In the genomic region with DNA sequence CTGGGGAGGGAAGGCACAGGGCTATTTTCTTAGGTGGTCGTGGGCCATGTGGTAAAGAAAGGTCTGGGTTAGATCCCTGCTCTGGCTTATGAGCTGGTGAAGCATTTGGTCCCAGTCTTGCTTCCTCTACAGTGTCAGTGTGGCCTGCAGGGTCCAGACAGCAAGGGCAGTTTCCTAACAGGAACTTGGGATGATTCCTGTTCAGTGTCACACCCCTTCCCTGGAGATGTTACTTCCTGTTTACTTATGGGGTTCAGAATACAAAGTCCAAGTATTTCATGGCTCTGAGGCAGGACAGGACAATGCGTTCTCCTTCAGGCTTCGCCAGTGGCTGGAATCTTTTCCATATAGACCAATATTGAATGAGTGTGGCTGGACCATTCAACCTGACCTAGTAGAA, we compare ENCODE assay signal across 14 mouse cellular contexts.
A peak's percentile ranks its signal among the peaks of the same experiment; 100 is the strongest.
DNase-seq lines count a peak whose midpoint lies in the region; ATAC-seq lines count a peak whose summit lies in the region.
"Had no signal": no experiment of that assay in that cellular context is flagged by ENCODE, and none has a peak within 500 bp of the region (broad histone marks: within the 10 kb centered on the region; RNA-seq: fewer than 3 reads in every experiment).

No protein-coding gene starts in this region.

- H3K4me3 ChIP-seq in midbrain, embryonic 13.5 days (replicated peaks): no peak overlapping the region
- H3K4me3 ChIP-seq in midbrain, embryonic 10.5 days: no peak overlapping the region
- no peak overlapping the region for H3K4me3 ChIP-seq in liver, embryonic 13.5 days (replicated peaks)
- H3K4me3 ChIP-seq: megakaryocyte, embryonic 14.5 days; myocyte; stomach, embryonic 15.5 days had no signal

- 87% methylated on average over 3 of the region's 3 CpGs for WGBS in midbrain, embryonic 13.5 days
- 88% methylated on average over 3 of the region's 3 CpGs for WGBS in midbrain, embryonic 10.5 days
- WGBS in liver, embryonic 13.5 days (ENCODE audit: insufficient replicate concordance): 43% methylated on average over 3 of the region's 3 CpGs

- peak; percentile 8 for DNase-seq in adrenal gland, adult 2 months
- no peak for DNase-seq in adrenal gland, postnatal 10 days
- DNase-seq in midbrain, embryonic 10.5 days (ENCODE audit: low spot score): no peak
- DNase-seq in liver, embryonic 13.5 days: no peak
- DNase-seq in spleen, postnatal 10 days (ENCODE audit: low spot score in 2 of 2): no peak
- DNase-seq in gastrocnemius, adult 8-10 months (ENCODE audit: low spot score in 2 of 2): no peak
- DNase-seq: cerebellum, adult 9-10 months; layer of hippocampus, postnatal 36 days; thymus, postnatal 36 days had no signal

- ATAC-seq in midbrain, embryonic 13.5 days: no peak
- ATAC-seq in liver, embryonic 13.5 days (ENCODE audit: low read depth): 0 out of 2 replicates have a peak, but pooled peaks have one; percentile 12
- ATAC-seq in erythroblast, adult 5-6 weeks (replicated peaks; ENCODE audit: low FRiP score, poor library complexity, severe bottlenecking): no peak

- peaks cover 78% of the 10 kb centered on the region for H3K36me3 ChIP-seq in midbrain, embryonic 13.5 days
- peaks cover 100% of the 10 kb centered on the region for H3K36me3 ChIP-seq in midbrain, embryonic 10.5 days
- H3K36me3 ChIP-seq in liver, embryonic 13.5 days: no peaks in the 10 kb centered on the region
- H3K36me3 ChIP-seq: stomach, embryonic 15.5 days had no signal

- H3K27me3 ChIP-seq in midbrain, embryonic 13.5 days: no peaks in the 10 kb centered on the region
- no peaks in the 10 kb centered on the region for H3K27me3 ChIP-seq in midbrain, embryonic 10.5 days (ENCODE audit: low read depth, poor library complexity, severe bottlenecking)
- no peaks in the 10 kb centered on the region for H3K27me3 ChIP-seq in liver, embryonic 13.5 days
- H3K27me3 ChIP-seq: megakaryocyte, embryonic 14.5 days; stomach, embryonic 15.5 days had no signal

- no peaks in the 10 kb centered on the region for H3K9me3 ChIP-seq in midbrain, embryonic 13.5 days
- H3K9me3 ChIP-seq in midbrain, embryonic 10.5 days (replicated peaks): no peaks in the 10 kb centered on the region
- no peaks in the 10 kb centered on the region for H3K9me3 ChIP-seq in liver, embryonic 13.5 days (replicated peaks)
- H3K9me3 ChIP-seq: stomach, embryonic 15.5 days had no signal

- H3K27ac ChIP-seq in midbrain, embryonic 13.5 days: peak overlapping the region; percentile 22; the same call in 1 of the 2 replicates
- no peak overlapping the region for H3K27ac ChIP-seq in midbrain, embryonic 10.5 days (replicated peaks)
- H3K27ac ChIP-seq in liver, embryonic 13.5 days: no peak overlapping the region
- H3K27ac ChIP-seq: stomach, embryonic 15.5 days had no signal

- H3K4me2 ChIP-seq in midbrain, embryonic 13.5 days (replicated peaks): no peak overlapping the region
- no peak overlapping the region for H3K4me2 ChIP-seq in liver, embryonic 13.5 days
- H3K4me2 ChIP-seq: stomach, embryonic 15.5 days had no signal

- H3K4me1 ChIP-seq in midbrain, embryonic 13.5 days (replicated peaks): peaks cover 39% of the 10 kb centered on the region
- H3K4me1 ChIP-seq in midbrain, embryonic 10.5 days: peaks cover 10% of the 10 kb centered on the region; the same call in 1 of the 2 replicates
- H3K4me1 ChIP-seq in liver, embryonic 13.5 days (replicated peaks): 0 out of 2 replicates have a peak, but pooled peaks cover 2% of the 10 kb centered on the region
- H3K4me1 ChIP-seq: megakaryocyte, embryonic 14.5 days; stomach, embryonic 15.5 days had no signal

- H3K9ac ChIP-seq in midbrain, embryonic 13.5 days (replicated peaks): no peak overlapping the region
- H3K9ac ChIP-seq in liver, embryonic 13.5 days: no peak overlapping the region
- H3K9ac ChIP-seq: stomach, embryonic 15.5 days had no signal
